Mouse (Mus musculus) hematopoietic stem cell, adult 5-6 weeks (primary cell): ENCODE data around the gene BC107364. TPM values are rescaled to one million over a fixed set of nuclear protein-coding genes. Genes with fewer than 3 reads are reported as not detected.
A peak's percentile ranks its signal among the peaks of the same experiment; 100 is the strongest.
"Not testable (repeated sequence)": the region's sequence is repeated elsewhere in the genome, so short reads cannot be mapped to it uniquely, and the experiment has no call there.

ENCODE experiments used
- ATAC-seq, 2 experiments: fragments of 125-278 bp in 1 of 2; replicated peaks in 1 of 2; 2 replicates each; pipeline ENCODE4 v1.8.0; 2016 to 2017; ENCODE audit warnings: inconsistent platforms in 2 of 2, mild to moderate bottlenecking in 2 of 2, moderate number of reproducible peaks in 2 of 2, low read depth in 1 of 2, moderate TSS enrichment in 1 of 2; ENCODE audit not compliant: low FRiP score in 2 of 2, poor library complexity in 2 of 2, severe bottlenecking in 2 of 2, insufficient read depth in 1 of 2, low TSS enrichment in 1 of 2
- total RNA-seq: library from RNA; stranded (forward); fragments of 172-1452, 232-1000 nt; gene quantifications from 2 replicates; pipeline ENCODE4 v1.2.3, GENCODE M21; 2017

The BC107364 gene
- total RNA-seq, 1 experiment from 2014 or later: not detected

- not testable (repeated sequence) for ATAC-seq
Observed at GRCm38 (mm10) chr3:96468335-96468734, 16.2 kb upstream of the BC107364 start.

DNA sequence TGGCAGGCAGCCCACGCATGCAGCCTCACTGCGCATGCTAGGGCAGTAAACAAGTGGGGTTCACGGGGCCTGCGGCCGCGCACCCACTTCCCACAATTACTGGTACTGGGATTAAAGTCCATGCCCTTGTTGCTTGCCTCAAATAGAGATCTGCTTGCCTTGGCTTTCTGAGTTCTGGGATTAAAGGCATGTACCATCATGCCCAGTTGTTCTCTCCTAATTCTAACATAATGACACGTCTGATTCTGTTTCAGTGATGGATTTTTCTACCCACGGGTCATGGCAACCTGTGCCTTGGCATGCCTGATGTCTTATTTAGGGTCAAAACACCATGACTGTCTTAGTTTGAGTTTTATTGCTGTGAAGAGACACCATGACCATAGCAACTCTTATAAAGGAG, 15.5 kb upstream of the BC107364 start:
- ATAC-seq: no peak

GRCm38 (mm10) chr3:96463891-96464290, 11.8 kb upstream of the BC107364 start:
- no peak for ATAC-seq

DNA sequence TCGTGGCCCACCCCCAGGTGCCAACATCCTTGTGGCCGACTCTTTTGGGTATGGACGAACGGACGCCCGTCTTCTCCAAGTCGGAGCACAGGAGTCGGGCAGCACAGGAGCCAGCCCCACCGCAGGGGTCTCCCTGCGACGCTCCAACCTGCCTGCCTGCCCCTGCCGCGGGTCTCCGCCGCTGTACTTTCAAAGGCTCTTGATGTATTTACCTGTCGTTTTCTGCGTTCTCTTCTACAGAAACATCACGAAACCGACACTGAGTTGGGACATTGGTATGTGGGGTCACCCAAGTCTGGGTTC, 8.4 kb upstream of the BC107364 start:
- not testable (repeated sequence) for ATAC-seq

GRCm38 (mm10) chr3:96459757-96460567, 7.9 kb upstream of the BC107364 start:
- ATAC-seq: peak; percentile 25 to 34; a peak in 1 of 4 replicates

- ATAC-seq: not testable (repeated sequence)
Observed at GRCm38 (mm10) chr3:96458886-96459439, 6.9 kb upstream of the BC107364 start.

- not testable (repeated sequence) for ATAC-seq
Observed at GRCm38 (mm10) chr3:96458008-96458407, 5.9 kb upstream of the BC107364 start.

DNA sequence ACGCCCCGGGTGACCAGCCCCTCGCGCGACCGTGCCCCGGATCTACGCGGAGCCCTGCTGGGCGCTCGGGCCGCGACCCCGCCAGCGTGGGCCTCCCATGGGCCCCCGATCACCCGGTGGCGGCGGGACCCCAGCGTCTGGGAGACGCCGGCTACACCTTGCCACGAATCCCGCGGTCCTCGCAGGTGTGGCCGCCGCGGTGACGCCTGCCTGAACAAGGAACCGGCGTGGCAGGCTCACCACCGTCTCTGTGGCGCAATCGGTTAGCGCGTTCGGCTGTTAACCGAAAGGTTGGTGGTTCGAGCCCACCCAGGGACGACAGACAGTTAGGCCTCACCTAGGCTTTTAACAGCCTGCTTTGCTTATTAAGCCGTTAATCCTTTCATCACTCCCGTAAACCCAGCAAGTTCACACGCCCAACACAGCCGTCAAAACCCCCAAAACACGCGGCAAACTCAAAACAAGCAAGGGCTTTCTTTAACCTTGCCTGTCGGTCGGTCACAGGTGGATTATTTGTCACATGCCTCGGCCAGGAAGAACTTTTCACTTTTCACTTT, 847 bp downstream of the BC107364 start:
- peak in 1 of 2 experiments; percentile 26; a peak in 1 of 4 replicates for ATAC-seq

- ATAC-seq: not testable (repeated sequence)
Observed at GRCm38 (mm10) chr3:96450586-96450896, 1.6 kb downstream of the BC107364 start.

- peak in 1 of 2 experiments; percentile 27; a peak in 1 of 4 replicates for ATAC-seq
Observed at GRCm38 (mm10) chr3:96449762-96450585, 2.1 kb downstream of the BC107364 start.

DNA sequence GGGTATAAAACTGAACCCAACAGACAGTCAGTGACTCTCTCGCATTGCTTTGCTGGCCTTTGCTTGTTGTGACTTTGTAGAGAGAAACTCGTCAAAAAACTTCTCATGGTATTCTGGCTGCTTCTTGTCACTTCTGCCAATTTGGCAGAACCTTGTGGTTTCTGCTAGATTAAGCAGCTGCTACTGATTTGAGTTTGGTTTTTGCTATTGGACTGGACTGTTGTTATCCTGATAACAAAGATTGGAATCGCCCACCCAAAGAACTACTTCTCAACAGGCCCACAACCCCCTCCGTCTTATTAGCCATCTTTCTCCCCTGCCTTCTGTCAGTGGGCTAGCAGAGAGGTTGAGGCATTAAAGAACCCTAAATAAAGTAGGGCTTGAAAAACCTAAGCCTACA, 6.7 kb downstream of the BC107364 start:
- no peak for ATAC-seq

DNA sequence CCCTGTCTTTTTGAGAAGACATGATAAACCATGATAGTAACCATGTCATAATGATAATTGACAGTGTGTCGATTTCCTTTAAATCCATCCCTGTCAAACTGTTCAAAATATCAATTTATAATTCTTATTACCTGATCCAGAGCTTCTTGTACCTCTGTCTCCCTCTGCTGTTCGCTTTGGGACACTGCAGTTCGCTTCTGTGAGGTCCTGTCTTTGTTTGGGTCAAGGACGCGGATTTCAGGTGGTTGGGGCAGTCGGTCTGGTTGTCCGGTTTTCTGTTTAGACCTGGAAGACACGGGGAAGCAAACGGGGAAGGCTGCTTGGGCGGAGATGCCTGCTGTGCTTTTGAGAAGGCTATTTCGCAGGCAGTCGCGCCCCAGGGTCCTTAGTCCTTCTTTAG, 11.5 kb downstream of the BC107364 start:
- peak; percentile 27 to 68; a peak in 2 of 4 replicates for ATAC-seq

DNA sequence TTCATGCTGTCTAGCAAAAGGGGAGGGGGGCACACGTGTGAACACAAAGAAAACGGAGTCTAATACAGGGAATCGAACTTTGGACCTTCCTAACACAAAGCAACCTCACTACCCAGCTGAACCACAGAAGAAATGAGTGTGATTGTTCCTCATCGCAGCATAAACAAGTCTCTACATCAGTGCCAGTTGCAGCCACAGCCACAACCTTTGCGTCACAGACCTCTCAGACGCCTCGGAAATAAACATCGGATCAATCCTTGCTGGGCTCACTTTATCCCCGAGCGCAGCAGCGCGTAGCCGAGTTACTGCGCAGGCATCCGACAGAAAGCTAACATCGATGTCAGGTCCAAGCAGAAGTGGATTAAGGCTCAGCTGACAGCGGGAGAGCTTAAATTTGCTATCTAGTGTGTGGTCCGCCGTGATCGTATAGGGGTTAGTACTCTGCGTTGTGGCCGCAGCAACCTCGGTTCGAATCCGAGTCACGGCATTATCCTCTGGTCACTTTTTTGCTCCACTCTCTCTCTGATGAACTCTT, 16.5 kb downstream of the BC107364 start:
- peak; percentile 42 to 56; a peak in 3 of 4 replicates for ATAC-seq

DNA sequence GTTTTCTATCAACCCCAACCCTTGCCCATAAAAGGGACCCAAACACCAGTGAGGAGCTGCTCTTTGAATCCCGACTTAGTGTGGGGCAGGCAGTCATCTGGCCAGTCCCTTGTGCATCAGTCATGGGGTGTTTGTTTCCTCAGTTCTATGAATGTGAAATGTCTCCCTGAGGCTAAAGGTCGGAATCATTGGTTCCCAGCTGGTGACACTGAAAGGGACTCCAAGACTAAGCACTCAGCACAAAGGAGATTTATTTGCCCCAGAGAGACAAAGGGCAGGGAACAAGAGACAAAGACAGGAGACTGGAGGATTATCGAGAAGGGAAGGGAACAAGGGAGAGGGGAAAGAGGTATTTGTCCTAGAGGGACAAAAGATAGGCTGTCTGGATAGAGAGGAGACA, 19.9 kb downstream of the BC107364 start:
- no peak for ATAC-seq

GRCm38 (mm10) chr3:96429819-96430132, 22.3 kb downstream of the BC107364 start:
- no peak for ATAC-seq

- ATAC-seq: no peak; a peak in 1 of 4 replicates
Observed at GRCm38 (mm10) chr3:96428941-96429818, 22.9 kb downstream of the BC107364 start.
